Mouse (Mus musculus) layer of hippocampus, adult 9-11 months (tissue): ENCODE measurements around the gene Pafah1b1.

Source experiments
- DNase-seq: peaks from one replicate; pipeline ENCODE4 v3.0.0; 2022

The Pafah1b1 gene

GRCm38 (mm10) chr11:74660336-74660735 is 64.1 kb downstream of the Pafah1b1 start:
- no peak for DNase-seq

GRCm38 (mm10) chr11:74655941-74656340 is 68.5 kb downstream of the Pafah1b1 start:
- no peak for DNase-seq

DNA sequence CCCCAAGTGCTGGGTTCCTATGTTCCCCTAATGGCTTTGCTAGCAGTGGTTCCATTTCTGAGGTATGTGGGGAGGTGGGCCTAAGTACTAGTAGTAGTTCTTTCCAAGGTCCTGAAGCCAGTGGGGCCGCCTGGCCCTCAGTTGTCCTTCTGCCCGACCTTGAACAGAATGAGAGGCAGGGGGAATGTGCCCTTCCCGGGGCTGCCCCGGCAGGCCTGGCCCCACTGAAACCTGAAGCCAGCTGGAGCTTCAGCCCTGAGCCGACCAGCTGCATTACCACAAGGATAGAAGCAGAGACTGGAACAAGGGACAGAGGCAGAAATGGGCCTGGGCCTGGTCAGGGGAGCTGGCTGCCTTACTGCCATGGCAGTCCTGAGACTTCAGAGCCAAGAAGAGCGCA is 71.1 kb downstream of the Pafah1b1 start:
- no peak for DNase-seq

DNA sequence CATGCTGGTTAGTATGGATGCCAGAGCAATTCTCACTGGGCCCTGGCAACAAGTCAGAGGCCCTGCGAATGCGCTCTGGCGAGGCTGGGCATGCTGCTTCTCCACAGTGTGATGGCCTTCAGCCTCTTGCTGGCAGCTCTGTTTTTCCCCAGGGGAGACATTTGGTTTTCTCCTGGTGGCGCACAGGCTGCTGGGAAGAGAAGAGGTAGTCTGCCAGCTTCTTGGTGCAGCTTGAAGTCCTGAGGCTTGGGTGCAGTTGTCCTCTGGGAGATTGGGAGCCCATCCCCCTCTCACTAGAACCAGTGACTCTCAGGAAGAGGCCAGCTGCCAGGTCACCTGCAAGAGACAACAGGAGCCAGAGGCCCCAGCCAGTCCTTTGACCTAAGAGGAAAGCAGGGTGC is 71.7 kb downstream of the Pafah1b1 start:
- no peak for DNase-seq

GRCm38 (mm10) chr11:74650576-74651100 is 73.8 kb downstream of the Pafah1b1 start:
- DNase-seq, result no peak

DNA sequence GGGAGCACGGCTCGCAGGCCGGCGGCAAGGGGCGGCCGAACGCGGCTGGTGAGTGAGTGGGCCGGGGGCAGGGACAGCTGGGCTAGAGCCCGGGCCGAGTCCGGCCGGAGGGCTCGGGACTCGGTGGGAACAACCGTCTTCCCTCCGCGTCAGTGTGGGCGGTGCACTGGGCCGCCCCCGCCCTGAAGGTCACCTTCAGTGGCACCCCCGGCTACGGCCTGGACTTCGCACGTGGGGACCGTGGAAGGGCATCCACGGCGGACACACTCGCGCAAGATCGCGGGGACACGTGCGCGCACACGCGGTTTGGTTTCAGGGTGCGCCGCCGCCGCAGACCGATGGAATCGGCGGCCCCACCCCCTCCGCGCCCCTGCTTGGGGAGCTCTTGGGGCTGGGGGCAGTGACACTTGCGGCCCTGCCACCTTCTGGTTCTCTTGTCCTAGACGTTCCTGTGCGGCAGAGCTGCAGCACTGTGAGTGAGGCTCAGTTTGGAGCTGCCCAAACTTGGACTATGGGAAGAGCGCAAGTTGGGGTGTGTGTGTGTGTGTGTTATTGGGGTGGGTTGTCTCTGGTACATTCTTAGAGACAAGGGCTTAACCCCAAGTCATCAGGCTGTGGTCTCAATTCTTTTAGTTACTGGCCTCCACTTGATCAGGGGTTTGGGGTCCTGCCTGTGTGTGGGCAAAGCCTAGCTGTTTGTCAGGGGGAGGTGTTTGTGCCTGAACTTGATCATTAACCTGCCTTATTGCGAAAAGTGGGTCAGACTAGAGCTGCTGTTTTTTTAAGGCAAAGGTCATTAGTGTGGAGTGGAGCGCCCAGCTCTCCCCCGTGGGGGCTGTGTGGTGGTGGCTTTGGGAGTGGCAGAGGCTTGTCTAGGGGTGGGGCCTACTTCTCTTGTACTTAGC is 74.6 kb downstream of the Pafah1b1 start:
- peak; percentile 50 for DNase-seq

GRCm38 (mm10) chr11:74649095-74649646 is 75.3 kb downstream of the Pafah1b1 start, which contains the start of gene Cluh:
Cluh (plus strand) TSS chr11:74649495.
- DNase-seq, result peak; percentile 98

DNA sequence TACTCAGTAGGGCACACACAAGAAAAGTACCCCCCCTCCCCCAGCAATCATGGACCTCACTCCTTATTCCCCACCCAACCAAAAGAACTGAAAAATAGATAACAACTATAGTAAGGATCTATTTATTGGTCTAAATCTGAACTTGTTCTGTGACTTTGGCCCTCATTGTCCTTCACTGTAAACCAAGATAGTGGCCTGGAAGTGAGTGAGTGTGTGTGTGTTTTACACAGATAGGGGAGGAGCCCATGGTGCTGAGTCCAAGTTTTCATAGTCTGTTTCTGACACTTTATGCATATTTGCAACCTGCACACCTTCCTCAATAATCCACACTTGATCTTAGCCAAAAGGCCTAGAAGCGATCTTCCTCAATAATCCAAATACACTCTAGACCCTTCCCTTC is 75.8 kb downstream of the Pafah1b1 start:
- DNase-seq, result no peak

DNA sequence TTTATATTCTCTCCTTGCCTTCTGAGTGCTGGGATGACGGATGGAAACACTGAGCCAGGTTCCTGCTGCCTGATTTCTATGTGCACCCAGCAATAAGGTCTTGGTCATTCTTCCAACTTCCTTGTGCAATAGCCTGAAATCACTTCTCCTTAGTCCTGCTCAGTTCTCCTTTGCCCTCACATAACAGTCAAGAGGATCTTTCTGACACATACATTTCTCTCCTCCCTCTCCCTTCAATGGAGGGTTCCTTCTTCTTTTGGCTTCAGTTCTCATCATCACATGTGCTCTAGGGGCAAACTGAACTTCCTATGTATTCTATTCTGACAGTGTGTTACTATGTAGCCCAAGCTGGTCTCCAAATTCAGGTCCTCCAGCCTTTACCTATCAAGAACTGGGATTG is 76.5 kb downstream of the Pafah1b1 start:
- DNase-seq, result peak; percentile 39

DNA sequence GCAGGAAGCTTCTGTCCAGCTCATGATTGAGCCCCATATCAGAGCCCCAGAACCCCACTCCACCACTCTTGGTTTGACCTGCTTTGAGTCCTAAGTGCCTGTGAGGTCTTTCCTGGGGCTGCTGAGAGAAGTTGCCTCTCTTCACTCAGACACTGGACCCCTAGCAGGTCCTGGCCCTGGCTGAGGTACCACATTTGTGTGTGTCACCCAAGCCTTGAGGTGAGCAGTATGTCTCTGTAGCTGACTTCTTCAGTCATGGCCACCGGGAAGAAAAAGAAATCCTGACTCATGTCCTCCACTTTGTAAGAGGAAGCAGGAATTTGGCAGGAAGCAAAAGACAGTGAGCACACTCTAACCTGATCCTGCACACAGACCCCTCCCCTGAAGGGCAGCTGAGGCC is 84.8 kb downstream of the Pafah1b1 start:
- DNase-seq, result no peak

DNA sequence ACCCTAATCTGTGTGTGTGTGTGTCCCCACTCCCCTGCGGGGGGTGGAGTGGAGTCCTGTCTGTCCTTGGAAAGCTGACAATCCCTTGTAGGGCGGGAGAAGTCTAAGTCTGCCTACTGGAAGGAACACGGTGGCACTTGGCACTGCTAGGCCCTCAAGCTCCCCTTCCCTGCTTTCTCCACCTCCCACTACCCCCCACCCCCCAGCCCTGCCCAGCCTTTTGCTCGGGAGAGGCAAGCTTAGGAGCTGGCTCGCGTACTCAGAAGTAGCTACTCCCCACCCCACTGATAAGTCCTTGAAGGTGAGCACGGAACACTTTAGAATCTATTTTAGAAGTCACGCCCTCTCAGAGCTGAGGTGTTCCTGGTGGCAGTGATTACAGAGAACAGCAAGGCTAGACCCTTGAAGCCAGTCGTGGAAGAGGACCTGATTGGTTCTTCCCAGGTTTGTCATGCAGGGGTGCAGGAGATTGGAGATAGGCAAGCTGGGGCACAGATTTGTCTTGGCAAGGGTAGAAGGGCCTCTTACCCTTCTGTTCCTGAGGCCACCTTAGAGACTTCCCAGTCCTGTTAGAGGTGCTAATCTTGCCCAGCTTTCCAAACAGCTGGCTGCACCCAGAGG is 85.6 kb downstream of the Pafah1b1 start:
- no peak for DNase-seq

DNA sequence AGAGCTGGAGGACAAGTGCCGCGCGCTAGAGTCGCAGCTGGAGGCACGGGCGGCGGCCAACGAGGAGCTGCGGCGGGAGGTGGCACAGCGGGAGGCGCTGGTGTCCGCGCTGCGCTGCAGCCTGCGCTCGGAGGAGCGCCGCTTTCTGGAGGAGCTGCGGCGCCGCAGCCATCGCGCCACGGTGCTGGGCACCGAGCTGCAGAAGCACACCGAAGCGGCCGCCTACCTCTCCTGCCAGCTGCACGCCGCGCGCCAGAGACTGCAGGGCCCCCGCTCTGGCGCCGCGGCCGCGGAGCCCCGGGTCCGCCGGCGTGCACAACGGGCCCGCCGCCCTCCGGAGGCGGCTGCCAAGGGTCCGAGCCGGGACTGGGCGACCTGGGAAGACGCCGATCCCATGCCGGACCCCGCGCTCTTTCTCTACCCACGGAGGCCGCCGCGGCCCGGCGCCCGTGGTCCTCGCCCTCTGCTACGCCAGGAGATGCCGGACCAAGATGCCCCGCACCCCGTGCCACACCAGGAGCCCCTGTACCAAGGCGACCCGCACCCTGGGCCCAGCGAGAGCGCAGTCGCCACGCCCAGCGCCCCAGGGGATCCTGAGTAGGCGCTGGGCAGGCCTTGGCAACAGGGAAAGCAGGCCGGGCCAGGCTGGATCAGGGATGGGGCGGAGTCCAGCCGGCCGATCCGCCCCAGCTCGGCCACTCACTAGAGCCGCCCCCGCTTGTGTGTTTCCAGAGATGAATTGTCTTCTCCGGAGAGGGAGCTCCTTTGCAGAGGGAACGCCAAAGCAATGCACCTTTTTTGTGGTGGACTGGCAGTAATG is 86.3 kb downstream of the Pafah1b1 start:
- peak; percentile 74 for DNase-seq

GRCm38 (mm10) chr11:74637486-74637885 is 87.0 kb downstream of the Pafah1b1 start:
- DNase-seq, result no peak

GRCm38 (mm10) chr11:74634490-74635275 is 89.8 kb downstream of the Pafah1b1 start:
- peak; percentile 45 for DNase-seq

GRCm38 (mm10) chr11:74631880-74632789 is 92.3 kb downstream of the Pafah1b1 start:
- no peak for DNase-seq

GRCm38 (mm10) chr11:74627481-74627880 is 97.0 kb downstream of the Pafah1b1 start:
- DNase-seq, result no peak

DNA sequence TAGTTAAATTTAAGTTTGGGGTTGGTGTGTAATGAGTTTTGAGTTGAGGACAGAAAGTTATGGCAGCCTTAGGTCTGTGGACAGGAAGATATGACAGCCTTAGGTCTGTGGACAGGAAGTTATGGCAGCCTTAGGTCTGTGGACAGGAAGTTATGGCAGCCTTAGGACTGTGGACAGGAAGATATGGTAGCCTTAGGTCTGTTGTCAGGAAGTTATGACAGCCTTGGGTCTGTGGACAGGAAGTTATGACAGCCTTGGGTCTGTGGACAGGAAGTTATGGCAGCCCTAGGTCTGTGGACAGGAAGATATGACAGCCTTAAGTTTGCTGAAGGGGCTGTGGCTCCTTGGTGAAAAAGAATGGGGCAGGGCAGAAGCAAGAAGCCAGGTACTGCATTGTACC is 99.1 kb downstream of the Pafah1b1 start:
- no peak for DNase-seq
